Mouse (Mus musculus): ENCODE results near the gene Gm20696. TPM values are rescaled to one million over a fixed set of nuclear protein-coding genes. Genes with fewer than 3 reads are reported as not detected.

Gm20696 gene
- polyA plus RNA-seq, 1 experiment, result 0.24 TPM

GRCm38 (mm10) chr6:99295495-99295894 lies 371.1 kb downstream of the Gm20696 start:
- no peak overlapping the region for H3K27ac ChIP-seq (ENCODE audit: insufficient read depth, low read length)
- H3K4me1 ChIP-seq (ENCODE audit: control insufficient read depth, insufficient read depth, low read length), result no peaks in the 10 kb centered on the region
- TF ChIP-seq EP300 (IDR thresholded peaks at IDR 0.05; ENCODE audit: insufficient read depth, low read depth, low read length) (no peak), POLR2A (IDR thresholded peaks at IDR 0.05; ENCODE audit: insufficient read depth, low read length) (no peak), CTCF (IDR thresholded peaks at IDR 0.05; ENCODE audit: low read depth, low read length) (no peak)
- H3K27me3 ChIP-seq (ENCODE audit: control insufficient read depth, insufficient read depth, low read length, poor library complexity, severe bottlenecking), result no peaks in the 10 kb centered on the region
- H3K36me3 ChIP-seq (ENCODE audit: control insufficient read depth, insufficient read depth, low read length, poor library complexity, severe bottlenecking), result no peaks in the 10 kb centered on the region
- H3K4me3 ChIP-seq (ENCODE audit: low read depth, low read length), result no peak overlapping the region
- H3K9me3 ChIP-seq (replicated peaks; ENCODE audit: control insufficient read depth, insufficient read depth, low read length, poor library complexity, severe bottlenecking), result no peaks in the 10 kb centered on the region
- H3K9ac ChIP-seq (ENCODE audit: low read depth, poor library complexity, severe bottlenecking), result no peak overlapping the region

DNA sequence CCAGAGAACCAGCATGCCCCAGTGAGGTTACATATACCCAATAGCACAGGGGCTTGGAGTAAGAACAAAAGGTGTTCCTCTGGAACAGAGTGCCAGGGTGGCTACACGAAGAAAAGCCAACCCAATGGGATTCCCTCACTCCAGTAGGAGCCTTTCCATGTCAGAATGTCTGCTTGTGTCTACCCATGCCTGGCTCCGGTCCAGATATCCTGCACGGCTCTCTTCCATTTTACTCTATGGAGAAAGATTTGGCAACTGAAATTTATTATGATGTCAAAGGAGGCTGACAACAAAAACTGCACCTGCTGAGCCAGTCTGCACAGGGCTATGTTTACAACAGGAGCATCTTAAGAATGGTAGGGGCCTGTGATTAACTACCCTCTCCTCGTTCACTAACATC lies 377.4 kb downstream of the Gm20696 start:
- TF ChIP-seq CTCF (IDR thresholded peaks at IDR 0.05; ENCODE audit: low read depth, low read length), result no peak
- TF ChIP-seq EP300 (IDR thresholded peaks at IDR 0.05; ENCODE audit: insufficient read depth, low read depth, low read length), result no peak
- TF ChIP-seq POLR2A (IDR thresholded peaks at IDR 0.05; ENCODE audit: insufficient read depth, low read length), result no peak
- H3K36me3 ChIP-seq (ENCODE audit: control insufficient read depth, insufficient read depth, low read length, poor library complexity, severe bottlenecking), result no peaks in the 10 kb centered on the region
- H3K27me3 ChIP-seq (ENCODE audit: control insufficient read depth, insufficient read depth, low read length, poor library complexity, severe bottlenecking), result no peaks in the 10 kb centered on the region; the same call in 1 of the 2 replicates
- H3K9ac ChIP-seq (ENCODE audit: low read depth, poor library complexity, severe bottlenecking), result no peak overlapping the region
- no peak overlapping the region for H3K27ac ChIP-seq (ENCODE audit: insufficient read depth, low read length)
- no peak overlapping the region for H3K4me3 ChIP-seq (ENCODE audit: low read depth, low read length)
- 0 out of 2 replicates have a peak, but pooled peaks cover 2% of the 10 kb centered on the region for H3K9me3 ChIP-seq (replicated peaks; ENCODE audit: control insufficient read depth, insufficient read depth, low read length, poor library complexity, severe bottlenecking)
- H3K4me1 ChIP-seq (ENCODE audit: control insufficient read depth, insufficient read depth, low read length), result no peaks in the 10 kb centered on the region

- H3K4me3 ChIP-seq (ENCODE audit: low read depth, low read length), result no peak overlapping the region
- no peak for TF ChIP-seq POLR2A (IDR thresholded peaks at IDR 0.05; ENCODE audit: insufficient read depth, low read length)
- TF ChIP-seq EP300 (IDR thresholded peaks at IDR 0.05; ENCODE audit: insufficient read depth, low read depth, low read length), result no peak
- no peak for TF ChIP-seq CTCF (IDR thresholded peaks at IDR 0.05; ENCODE audit: low read depth, low read length)
- H3K27me3 ChIP-seq (ENCODE audit: control insufficient read depth, insufficient read depth, low read length, poor library complexity, severe bottlenecking), result no peaks in the 10 kb centered on the region; the same call in 1 of the 2 replicates
- H3K9ac ChIP-seq (ENCODE audit: low read depth, poor library complexity, severe bottlenecking), result no peak overlapping the region
- no peaks in the 10 kb centered on the region for H3K36me3 ChIP-seq (ENCODE audit: control insufficient read depth, insufficient read depth, low read length, poor library complexity, severe bottlenecking)
- H3K4me1 ChIP-seq (ENCODE audit: control insufficient read depth, insufficient read depth, low read length), result no peaks in the 10 kb centered on the region
- no peak overlapping the region for H3K27ac ChIP-seq (ENCODE audit: insufficient read depth, low read length)
- 0 out of 2 replicates have a peak, but pooled peaks cover 2% of the 10 kb centered on the region for H3K9me3 ChIP-seq (replicated peaks; ENCODE audit: control insufficient read depth, insufficient read depth, low read length, poor library complexity, severe bottlenecking)
Observed at GRCm38 (mm10) chr6:99285026-99285425, 381.6 kb downstream of the Gm20696 start.

DNA sequence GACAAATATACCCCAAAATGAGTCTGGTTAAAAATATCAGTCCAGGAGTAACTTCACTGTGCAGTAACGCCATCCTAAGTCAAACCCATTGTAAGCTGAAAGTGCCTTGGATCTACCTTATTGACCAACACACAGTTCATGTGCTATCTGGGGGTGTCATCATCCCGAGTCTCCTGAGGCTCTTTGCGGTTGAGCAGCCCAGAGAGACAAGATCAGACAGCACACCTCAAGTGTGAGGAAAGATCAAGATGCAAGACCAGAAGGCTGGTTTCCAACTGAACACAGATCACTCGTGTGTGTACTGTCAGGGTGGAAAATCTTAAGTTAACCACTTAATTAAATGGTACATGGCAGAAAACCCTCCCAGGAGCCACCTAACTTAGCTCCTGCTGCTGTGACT lies 382.6 kb downstream of the Gm20696 start:
- no peak overlapping the region for H3K27ac ChIP-seq (ENCODE audit: insufficient read depth, low read length)

GRCm38 (mm10) chr6:99282866-99283657 lies 383.5 kb downstream of the Gm20696 start:
- H3K27me3 ChIP-seq (ENCODE audit: control insufficient read depth, insufficient read depth, low read length, poor library complexity, severe bottlenecking), result no peaks in the 10 kb centered on the region
- H3K36me3 ChIP-seq (ENCODE audit: control insufficient read depth, insufficient read depth, low read length, poor library complexity, severe bottlenecking), result no peaks in the 10 kb centered on the region
- H3K9ac ChIP-seq (ENCODE audit: low read depth, poor library complexity, severe bottlenecking), result no peak overlapping the region
- H3K9me3 ChIP-seq (replicated peaks; ENCODE audit: control insufficient read depth, insufficient read depth, low read length, poor library complexity, severe bottlenecking), result no peaks in the 10 kb centered on the region
- H3K27ac ChIP-seq (ENCODE audit: insufficient read depth, low read length), result no peak overlapping the region
- H3K4me1 ChIP-seq (ENCODE audit: control insufficient read depth, insufficient read depth, low read length), result no peaks in the 10 kb centered on the region
- TF ChIP-seq EP300 (IDR thresholded peaks at IDR 0.05; ENCODE audit: insufficient read depth, low read depth, low read length) (no peak), POLR2A (IDR thresholded peaks at IDR 0.05; ENCODE audit: insufficient read depth, low read length) (no peak), CTCF (IDR thresholded peaks at IDR 0.05; ENCODE audit: low read depth, low read length) (no peak)
- H3K4me3 ChIP-seq (ENCODE audit: low read depth, low read length), result no peak overlapping the region

More for the DNA sequence above, 382.6 kb downstream of the Gm20696 start:
- TF ChIP-seq CTCF (IDR thresholded peaks at IDR 0.05; ENCODE audit: low read depth, low read length), result no peak
- no peak for TF ChIP-seq POLR2A (IDR thresholded peaks at IDR 0.05; ENCODE audit: insufficient read depth, low read length)
- no peak for TF ChIP-seq EP300 (IDR thresholded peaks at IDR 0.05; ENCODE audit: insufficient read depth, low read depth, low read length)
- H3K4me3 ChIP-seq (ENCODE audit: low read depth, low read length), result no peak overlapping the region
- H3K9me3 ChIP-seq (replicated peaks; ENCODE audit: control insufficient read depth, insufficient read depth, low read length, poor library complexity, severe bottlenecking), result 0 out of 2 replicates have a peak, but pooled peaks cover 2% of the 10 kb centered on the region
- H3K9ac ChIP-seq (ENCODE audit: low read depth, poor library complexity, severe bottlenecking), result no peak overlapping the region
- H3K4me1 ChIP-seq (ENCODE audit: control insufficient read depth, insufficient read depth, low read length), result no peaks in the 10 kb centered on the region
- H3K27me3 ChIP-seq (ENCODE audit: control insufficient read depth, insufficient read depth, low read length, poor library complexity, severe bottlenecking), result no peaks in the 10 kb centered on the region; the same call in 1 of the 2 replicates
- no peaks in the 10 kb centered on the region for H3K36me3 ChIP-seq (ENCODE audit: control insufficient read depth, insufficient read depth, low read length, poor library complexity, severe bottlenecking)

GRCm38 (mm10) chr6:99281433-99281832 lies 385.2 kb downstream of the Gm20696 start:
- H3K9me3 ChIP-seq (replicated peaks; ENCODE audit: control insufficient read depth, insufficient read depth, low read length, poor library complexity, severe bottlenecking), result no peaks in the 10 kb centered on the region
- H3K9ac ChIP-seq (ENCODE audit: low read depth, poor library complexity, severe bottlenecking), result no peak overlapping the region
- no peaks in the 10 kb centered on the region for H3K36me3 ChIP-seq (ENCODE audit: control insufficient read depth, insufficient read depth, low read length, poor library complexity, severe bottlenecking)
- H3K4me1 ChIP-seq (ENCODE audit: control insufficient read depth, insufficient read depth, low read length), result no peaks in the 10 kb centered on the region
- TF ChIP-seq EP300 (IDR thresholded peaks at IDR 0.05; ENCODE audit: insufficient read depth, low read depth, low read length), result no peak
- TF ChIP-seq CTCF (IDR thresholded peaks at IDR 0.05; ENCODE audit: low read depth, low read length), result no peak
- no peak for TF ChIP-seq POLR2A (IDR thresholded peaks at IDR 0.05; ENCODE audit: insufficient read depth, low read length)
- H3K27ac ChIP-seq (ENCODE audit: insufficient read depth, low read length), result no peak overlapping the region
- H3K27me3 ChIP-seq (ENCODE audit: control insufficient read depth, insufficient read depth, low read length, poor library complexity, severe bottlenecking), result no peaks in the 10 kb centered on the region
- no peak overlapping the region for H3K4me3 ChIP-seq (ENCODE audit: low read depth, low read length)

Measured in ES-Bruce4 (cell line).